Mouse (Mus musculus): ENCODE data around the gene Iqgap1. TPM values are rescaled to one million over a fixed set of nuclear protein-coding genes. Genes with fewer than 3 reads are reported as not detected.

Gene Iqgap1
- total and polyA plus RNA-seq, 3 experiments: 20.6 to 87.9 (median 58.8) TPM

- H3K36me3 ChIP-seq (ENCODE audit: control insufficient read depth in 1 of 2, insufficient read depth in 2 of 2, low read length in 2 of 2): no peaks in the 10 kb centered on the region
- H3K9ac ChIP-seq (ENCODE audit: control insufficient read depth, low read depth, low read length, poor library complexity, severe bottlenecking): no peak overlapping the region
- no peaks in the 10 kb centered on the region for H3K79me2 ChIP-seq (ENCODE audit: control insufficient read depth, insufficient read depth, low read length, poor library complexity)
- no peak overlapping the region for H3K27ac ChIP-seq (ENCODE audit: control insufficient read depth, low read depth, low read length)
- TF ChIP-seq MXI1 (IDR thresholded peaks at IDR 0.05; ENCODE audit: low read depth, low read length) (no peak), ZC3H11A (IDR thresholded peaks at IDR 0.05; ENCODE audit: low read depth, low read length) (no peak), USF1 (IDR thresholded peaks at IDR 0.05; ENCODE audit: low read depth, low read length) (no peak), GATA1 (IDR thresholded peaks at IDR 0.05; ENCODE audit: low read depth, low read length) (no peak), ELF1 (IDR thresholded peaks at IDR 0.05; ENCODE audit: low read depth, low read length) (no peak), KAT2A (conservative IDR thresholded peaks at IDR 0.05; ENCODE audit: low read depth, low read length) (no peak), POLR2A (IDR thresholded peaks at IDR 0.05; ENCODE audit: control insufficient read depth in 1 of 2, insufficient read depth in 1 of 2, low read depth in 1 of 2, low read length in 2 of 2, poor library complexity in 1 of 2) (no peak), TBP (IDR thresholded peaks at IDR 0.05; ENCODE audit: low read depth, low read length) (no peak), POLR2AphosphoS2 (IDR thresholded peaks at IDR 0.05; ENCODE audit: low read length) (no peak), MAX (IDR thresholded peaks at IDR 0.05; ENCODE audit: low read length) (no peak), E2F4 (IDR thresholded peaks at IDR 0.05; ENCODE audit: borderline replicate concordance, low read depth, low read length) (no peak), MAFK (IDR thresholded peaks at IDR 0.05; ENCODE audit: borderline replicate concordance, low read depth, low read length) (no peak), JUND (IDR thresholded peaks at IDR 0.05; ENCODE audit: low read depth, low read length) (no peak), CHD2 (IDR thresholded peaks at IDR 0.05; ENCODE audit: low read length) (no peak)
- H3K27me3 ChIP-seq (ENCODE audit: control insufficient read depth in 1 of 2, insufficient read depth in 2 of 2, low read length in 2 of 2): no peaks in the 10 kb centered on the region
- H3K9me3 ChIP-seq (replicated peaks; ENCODE audit: insufficient read depth, low read length): no peaks in the 10 kb centered on the region
- DNase-seq (ENCODE audit: low read depth, low spot score): no peak
- H3K4me1 ChIP-seq (ENCODE audit: control insufficient read depth in 1 of 2, insufficient read depth in 2 of 2, low read length in 2 of 2): peaks cover 0 to 9% of the 10 kb centered on the region in 2 experiments; a peak in 2 of 4 replicates
- H3K4me3 ChIP-seq (ENCODE audit: control insufficient read depth in 1 of 2, insufficient read depth in 1 of 2, low read depth in 2 of 2, low read length in 2 of 2): no peak overlapping the region
Measured at GRCm38 (mm10) chr7:80855316-80855715, 29.5 kb upstream of the Iqgap1 start.

DNA sequence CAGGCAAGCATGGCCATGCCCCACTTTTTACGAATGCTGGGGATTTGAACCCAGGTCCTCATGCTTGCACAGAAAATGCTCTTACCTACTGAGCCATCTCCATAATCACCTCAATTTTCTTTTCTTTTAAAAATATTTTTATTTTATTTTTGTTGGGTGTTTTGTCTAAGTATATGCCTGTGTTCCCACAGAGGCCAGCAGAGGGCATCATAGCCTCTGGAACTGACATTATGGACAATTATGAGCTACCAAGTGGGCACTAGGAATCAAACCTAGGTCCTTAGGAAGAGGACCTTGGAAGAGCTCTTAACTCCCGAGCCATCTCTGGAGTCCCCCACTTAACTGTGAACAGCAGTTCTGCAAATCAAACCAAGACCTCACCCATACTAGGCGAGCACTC is 27.4 kb upstream of the Iqgap1 start:
- TF ChIP-seq RAD21 (IDR thresholded peaks at IDR 0.05; ENCODE audit: low read depth, low read length) (peak; percentile 61), TAL1 (IDR thresholded peaks at IDR 0.05; ENCODE audit: low read length) (no peak), MXI1 (IDR thresholded peaks at IDR 0.05; ENCODE audit: low read depth, low read length) (no peak), CTCF (IDR thresholded peaks at IDR 0.05 in 2 of 3, conservative IDR thresholded peaks at IDR 0.05 in 1 of 3; ENCODE audit: control insufficient read depth in 1 of 3, insufficient read depth in 1 of 3, low read depth in 2 of 3, low read length in 3 of 3, poor library complexity in 1 of 3, severe bottlenecking in 1 of 3) (peak; percentile 40 to 60 (median 55)), EP300 (IDR thresholded peaks at IDR 0.05; ENCODE audit: low read depth in 1 of 2, low read length in 2 of 2) (no peak), ZC3H11A (IDR thresholded peaks at IDR 0.05; ENCODE audit: low read depth, low read length) (peak; percentile 41; the same call in 1 of the 2 replicates), CHD2 (IDR thresholded peaks at IDR 0.05; ENCODE audit: low read length) (no peak), SMC3 (IDR thresholded peaks at IDR 0.05; ENCODE audit: low read depth, low read length) (peak; percentile 58)
- Histone ChIP-seq H3K27me3 (ENCODE audit: control insufficient read depth in 1 of 2, insufficient read depth in 2 of 2, low read length in 2 of 2) (no peaks in the 10 kb centered on the region), H3K9me3 (replicated peaks; ENCODE audit: insufficient read depth, low read length) (no peaks in the 10 kb centered on the region), H3K9ac (ENCODE audit: control insufficient read depth, low read depth, low read length, poor library complexity, severe bottlenecking) (no peak overlapping the region), H3K36me3 (ENCODE audit: control insufficient read depth in 1 of 2, insufficient read depth in 2 of 2, low read length in 2 of 2) (peaks cover 0 to 5% of the 10 kb centered on the region in 2 experiments; a peak in 2 of 4 replicates), H3K4me3 (ENCODE audit: control insufficient read depth in 1 of 2, insufficient read depth in 1 of 2, low read depth in 2 of 2, low read length in 2 of 2) (no peak overlapping the region), H3K79me2 (ENCODE audit: control insufficient read depth, insufficient read depth, low read length, poor library complexity) (no peaks in the 10 kb centered on the region), H3K27ac (ENCODE audit: control insufficient read depth, low read depth, low read length) (no peak overlapping the region), H3K4me1 (ENCODE audit: control insufficient read depth in 1 of 2, insufficient read depth in 2 of 2, low read length in 2 of 2) (peaks cover 0 to 11% of the 10 kb centered on the region in 2 experiments; a peak in 3 of 4 replicates)
- no peak for DNase-seq (ENCODE audit: low read depth, low spot score)

All from MEL (cell line).